Mouse (Mus musculus) frontal cortex, adult 2 months (tissue): Measurements from ENCODE around the gene Prkce. TPM values are rescaled to one million over a fixed set of nuclear protein-coding genes. Genes with fewer than 3 reads are reported as not detected.

Source experiments
- polyA plus RNA-seq: library from polyadenylated mRNA; depleted of rRNA; stranded (reverse); fragments of >200 nt; gene quantifications from 2 replicates; pipeline ENCODE4 v1.2.3, GENCODE M21; 2012; rRNA removed

Gene Prkce
- polyA plus RNA-seq, 1 experiment: 96.6 TPM

Other genes starting within 250 kb of the Prkce start
- 7.1 and 8.2 TPM in 2 replicates for gene Srbd1, start 22.6 kb upstream of the Prkce start, polyA plus RNA-seq